Mouse (Mus musculus): ENCODE measurements around the gene Gm17018. TPM values are rescaled to one million over a fixed set of nuclear protein-coding genes. Genes with fewer than 3 reads are reported as not detected.

Gene Gm17018
- total RNA-seq, 2 experiments from 2014 or later, result 15.3 to 23.8 TPM

DNA sequence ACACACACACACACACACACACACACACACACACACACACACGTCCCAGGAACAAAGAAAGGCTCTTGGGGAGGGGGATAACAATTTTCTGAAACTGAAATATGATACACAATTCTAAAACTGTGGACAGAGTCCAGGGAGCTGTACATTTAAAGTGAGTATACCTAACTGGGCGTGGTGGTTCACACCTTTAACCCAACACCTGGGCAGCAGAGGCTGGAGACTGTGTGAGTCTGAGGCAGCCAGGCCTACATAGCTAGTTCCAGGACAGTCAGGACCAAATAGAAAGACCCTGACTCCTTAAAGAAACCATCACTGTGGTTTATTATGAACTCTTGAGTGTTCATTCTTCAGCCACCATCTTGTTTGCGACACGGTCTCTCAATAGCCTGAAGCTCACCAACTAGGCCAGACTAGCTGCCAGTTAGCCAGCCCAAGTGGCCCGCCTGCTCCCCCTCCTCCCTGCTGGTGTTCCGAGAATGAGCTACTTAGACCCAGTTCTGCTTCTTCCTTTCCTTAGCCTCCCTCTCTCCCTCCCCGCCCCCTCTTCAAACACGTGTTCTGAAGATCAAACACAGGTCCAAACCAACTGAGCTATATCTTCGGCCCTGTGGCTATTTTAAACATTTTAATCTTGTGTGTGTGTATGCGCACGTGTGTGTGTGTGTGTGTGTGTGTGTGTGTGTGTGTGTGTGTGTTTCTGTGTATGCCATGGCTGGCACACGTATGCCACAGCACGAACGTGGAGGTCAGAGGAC is 59.5 kb downstream of the Gm17018 start:
- ATAC-seq (ENCODE audit: poor library complexity, severe bottlenecking), result no peak

DNA sequence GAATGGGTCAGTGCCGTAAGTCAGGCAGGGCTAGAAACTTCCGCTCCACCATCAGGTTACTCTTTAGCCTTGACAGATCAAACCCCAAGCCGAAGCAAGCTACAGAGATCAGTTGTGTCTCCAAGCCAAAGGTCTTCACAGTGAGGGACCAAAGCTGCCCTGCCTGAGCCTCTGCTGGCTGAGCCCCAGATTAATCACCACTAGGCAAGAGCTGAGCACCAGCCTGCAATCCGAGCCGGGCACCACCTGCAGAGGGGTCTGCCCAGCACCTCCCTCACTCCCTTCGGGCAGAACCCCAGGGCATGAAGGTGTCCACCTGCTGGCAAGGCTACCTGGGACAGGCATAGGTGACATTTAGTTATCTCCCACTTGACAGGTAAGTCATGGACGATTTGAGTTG is 60.6 kb downstream of the Gm17018 start:
- ATAC-seq (ENCODE audit: poor library complexity, severe bottlenecking), result no peak

DNA sequence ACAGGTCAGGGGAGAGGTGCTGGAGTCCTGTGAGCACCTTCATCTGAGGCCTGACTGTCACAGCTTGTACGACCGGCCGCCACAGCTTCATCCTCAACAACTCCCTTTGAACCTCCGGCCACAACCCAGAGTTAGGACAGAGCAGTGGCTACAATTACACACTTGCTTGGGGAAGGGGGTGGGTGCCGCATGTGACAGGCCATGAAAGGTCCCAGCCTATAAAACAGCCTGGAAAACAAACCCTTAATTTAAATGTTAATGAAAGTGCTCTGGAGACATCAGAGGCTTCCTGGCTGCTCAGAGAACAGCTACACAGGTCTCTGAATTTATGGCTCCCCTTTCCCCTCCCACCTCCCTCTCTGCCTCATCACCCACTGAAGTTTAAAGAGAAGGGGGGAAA is 61.7 kb downstream of the Gm17018 start:
- ATAC-seq (ENCODE audit: poor library complexity, severe bottlenecking), result no peak

DNA sequence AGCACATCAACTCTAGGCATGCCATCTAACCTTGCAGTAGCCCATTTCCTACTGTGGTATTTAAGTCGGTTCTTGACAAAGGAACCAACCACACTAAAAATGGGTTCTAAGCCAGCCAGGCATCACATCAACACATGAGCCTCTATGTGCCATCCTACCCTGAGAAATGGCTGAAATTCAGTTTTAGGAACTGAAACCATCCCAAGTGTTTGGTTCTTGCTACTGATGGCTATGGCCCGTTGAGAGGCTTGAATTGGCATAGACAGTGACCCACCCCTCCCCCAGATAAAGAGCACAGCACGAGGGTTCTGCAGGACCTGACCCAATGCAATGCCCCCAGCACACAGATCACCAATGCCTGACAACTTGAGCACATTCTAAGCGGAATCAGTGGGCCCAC is 63.3 kb downstream of the Gm17018 start:
- ATAC-seq (ENCODE audit: poor library complexity, severe bottlenecking), result 0 out of 2 replicates have a peak, but pooled peaks have one; percentile 51

DNA sequence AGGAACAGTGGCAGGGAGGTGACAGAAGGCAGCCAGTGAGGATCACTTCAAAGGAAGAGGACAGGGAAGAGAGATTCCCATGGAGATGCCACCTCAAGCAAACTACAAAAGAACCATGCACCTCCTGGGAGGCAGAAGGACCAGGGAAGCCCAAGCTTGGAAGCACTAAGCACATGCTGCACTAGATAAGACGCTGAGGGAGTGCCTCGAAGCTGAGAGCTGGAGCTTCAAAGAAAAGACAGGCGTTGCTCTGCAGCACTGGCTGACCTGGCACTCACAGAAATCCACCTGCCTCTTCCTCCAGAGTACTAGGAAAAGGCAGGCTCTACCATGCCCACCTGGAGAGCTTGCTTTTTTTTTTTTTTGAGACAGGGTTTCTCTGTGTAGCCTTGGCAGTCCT is 66.6 kb downstream of the Gm17018 start:
- no peak for ATAC-seq (ENCODE audit: poor library complexity, severe bottlenecking)

DNA sequence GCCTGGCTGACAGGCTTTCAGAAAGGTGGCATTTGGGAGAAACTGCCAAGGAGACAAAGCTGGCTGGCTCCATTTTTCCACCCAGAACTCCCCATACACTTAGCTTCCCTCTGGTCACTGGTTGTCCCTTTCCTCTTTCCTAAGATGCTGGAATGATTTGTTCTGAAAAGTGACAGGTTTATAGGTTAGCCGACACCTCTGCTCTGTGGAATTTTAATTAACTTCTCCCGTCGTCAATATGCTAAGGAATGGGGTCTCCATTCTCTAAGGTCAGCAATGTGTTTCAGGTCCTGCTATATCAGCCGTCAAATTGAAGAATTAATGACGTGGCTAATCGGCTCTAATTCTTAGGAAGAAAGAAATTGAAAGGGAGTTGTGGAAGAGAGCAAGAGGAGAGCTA is 68.2 kb downstream of the Gm17018 start:
- no peak for ATAC-seq (ENCODE audit: poor library complexity, severe bottlenecking)

DNA sequence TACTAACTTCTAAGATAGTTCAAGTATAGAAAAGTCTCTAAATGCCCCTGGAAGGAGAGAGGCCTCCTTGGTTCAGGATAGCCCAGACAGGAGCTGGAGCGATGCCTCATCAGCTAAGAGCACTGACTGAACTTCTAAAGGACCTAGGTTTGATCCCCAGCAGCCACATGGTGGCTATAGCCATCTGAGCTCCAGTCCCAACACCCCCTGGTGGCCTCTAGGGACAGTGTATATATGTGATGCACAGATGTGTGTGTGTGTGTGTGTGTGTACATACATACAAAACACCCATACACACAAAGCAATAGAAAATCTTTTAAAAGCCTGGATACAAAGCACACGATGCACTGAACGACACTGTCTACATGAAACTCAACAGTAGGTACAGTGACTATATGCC is 68.8 kb downstream of the Gm17018 start:
- no peak for ATAC-seq (ENCODE audit: poor library complexity, severe bottlenecking)

Other genes starting within 250 kb of the Gm17018 start
- gene Btrc, start 196.9 kb upstream of the Gm17018 start, total RNA-seq (2015), result 5.7 and 14.8 TPM in 2 replicates
- 8.2 and 9.3 TPM in 2 replicates for gene Btrc, start 196.9 kb upstream of the Gm17018 start, total RNA-seq (2017)
- 3.2 and 3.7 TPM in 2 replicates for gene Poll, start 84 bp upstream of the Gm17018 start, total RNA-seq (2015)
- 6.7 and 7.4 TPM in 2 replicates for gene Poll, start 84 bp upstream of the Gm17018 start, total RNA-seq (2017)
- gene Fbxw4, start 99.7 kb downstream of the Gm17018 start, total RNA-seq (2015), result 40.2 and 41.0 TPM in 2 replicates
- 58.0 and 58.1 TPM in 2 replicates for gene Fbxw4, start 99.7 kb downstream of the Gm17018 start, total RNA-seq (2017)
- not detected in 2 replicates for gene Fgf8, start 182.3 kb downstream of the Gm17018 start, total RNA-seq (2015)
- gene Fgf8, start 182.3 kb downstream of the Gm17018 start, total RNA-seq (2017), result not detected in 2 replicates
- gene Npm3, start 189.0 kb downstream of the Gm17018 start, total RNA-seq (2015), result 36.5 and 39.2 TPM in 2 replicates
- 30.4 and 38.4 TPM in 2 replicates for gene Npm3, start 189.0 kb downstream of the Gm17018 start, total RNA-seq (2017)
- gene Mgea5, start 223.2 kb downstream of the Gm17018 start, total RNA-seq (2015), result 91.8 and 94.7 TPM in 2 replicates
- gene Mgea5, start 223.2 kb downstream of the Gm17018 start, total RNA-seq (2017), result 157 and 170 TPM in 2 replicates

All from megakaryocyte, adult 5-6 weeks (primary cell).